Mouse (Mus musculus) ZHBTc4 (cell line): ENCODE measurements around the gene Camk2g.
"Not testable (repeated sequence)": the region's sequence is repeated elsewhere in the genome, so short reads cannot be mapped to it uniquely, and the experiment has no call there.

ENCODE experiments used
- DNase-seq: peaks from one replicate; pipeline ENCODE4 v3.0.0-alpha.2; 2011; ENCODE audit warnings: low read depth, low spot score

Gene Camk2g

DNA sequence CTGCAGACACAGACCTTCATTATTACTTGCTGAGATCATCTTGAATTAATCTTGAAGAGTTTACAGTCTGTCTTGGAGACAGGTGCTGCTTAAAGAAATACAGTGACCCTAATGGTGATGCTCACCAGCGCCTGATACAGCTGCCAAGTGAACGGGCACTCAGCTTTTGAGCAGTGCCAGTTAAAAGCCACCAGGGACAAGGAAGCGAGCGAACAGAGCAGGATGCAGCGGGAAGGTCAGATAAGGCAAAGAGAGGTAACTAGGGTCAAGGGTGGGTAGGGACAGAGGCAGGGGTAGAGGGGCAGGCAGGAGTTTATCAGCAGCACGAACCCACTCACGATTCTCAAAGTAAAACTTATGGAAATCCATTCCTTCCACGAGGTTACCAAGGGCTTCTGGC, 55.4 kb downstream of the Camk2g start:
- DNase-seq, result no peak

GRCm38 (mm10) chr14:20737306-20737705, 56.6 kb downstream of the Camk2g start:
- peak; percentile 95 for DNase-seq

DNA sequence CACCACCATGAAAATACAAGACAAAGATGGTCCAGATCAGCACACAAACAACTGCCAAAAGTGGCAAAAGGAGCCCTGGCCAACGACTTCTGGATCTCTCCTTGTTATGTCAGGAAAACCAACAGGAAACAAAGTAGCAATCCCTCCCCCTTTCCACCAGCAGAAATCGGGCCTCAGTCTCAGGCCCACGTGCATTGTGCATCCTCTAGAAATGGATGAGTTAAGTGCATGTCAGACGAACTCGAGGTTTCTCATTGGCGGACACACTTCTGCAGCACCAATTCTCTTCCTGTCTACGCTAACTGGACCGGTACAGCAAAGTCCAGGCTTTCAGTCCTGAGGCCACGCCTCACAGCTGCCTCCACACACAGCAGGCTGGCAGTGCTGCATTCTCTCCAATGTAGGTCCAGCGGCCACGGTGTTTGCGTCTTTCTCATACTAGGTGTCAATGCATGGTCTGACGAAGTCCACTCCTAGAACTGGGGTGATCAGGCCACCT, 57.9 kb downstream of the Camk2g start:
- no peak for DNase-seq

GRCm38 (mm10) chr14:20735052-20735451, 58.8 kb downstream of the Camk2g start:
- no peak for DNase-seq

GRCm38 (mm10) chr14:20733952-20734774, 59.7 kb downstream of the Camk2g start, which contains the start of gene Ndst2:
Ndst2 (minus strand) TSS chr14:20734562.
- peak; percentile 81 for DNase-seq

GRCm38 (mm10) chr14:20733041-20733951, 60.6 kb downstream of the Camk2g start:
- no peak for DNase-seq

- DNase-seq, result no peak
These were observed 62.9 kb downstream of the Camk2g start for GRCm38 (mm10) chr14:20730853-20731602.

- no peak for DNase-seq
These were observed 64.0 kb downstream of the Camk2g start for GRCm38 (mm10) chr14:20729871-20730270.

DNA sequence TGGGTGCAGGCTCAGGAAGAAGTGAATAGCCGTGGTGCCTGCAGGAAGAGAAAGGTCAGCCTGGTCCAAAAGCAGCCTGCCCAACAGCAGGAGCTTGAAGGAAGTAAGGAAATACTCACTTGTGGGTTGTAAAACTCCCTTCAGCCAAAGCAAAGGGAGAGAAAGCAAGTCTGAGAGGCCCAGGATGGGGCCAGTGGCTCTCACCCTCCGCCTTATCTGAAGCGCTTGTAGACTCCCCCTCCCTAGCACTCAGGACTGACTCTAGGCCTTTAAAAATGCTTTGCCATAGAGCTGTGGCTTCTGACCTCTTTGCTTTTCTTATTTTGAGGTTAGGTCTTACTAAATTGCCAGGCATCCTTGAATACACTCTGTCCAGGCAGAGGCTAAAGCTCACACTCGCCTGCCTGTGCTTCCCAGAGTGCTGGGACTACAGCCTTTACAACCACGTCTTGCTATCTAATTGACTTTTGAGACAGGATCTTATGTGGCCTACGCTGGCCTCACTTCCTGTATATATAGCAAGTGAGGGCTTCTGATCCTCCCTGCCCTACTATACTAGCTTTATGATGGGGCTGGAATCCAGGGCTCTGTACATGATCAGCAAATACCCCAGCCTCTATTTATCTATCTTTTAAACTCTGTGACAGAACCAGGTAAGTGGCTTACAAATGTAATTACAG, 68.1 kb downstream of the Camk2g start:
- no peak for DNase-seq

- DNase-seq, result peak; percentile 69
These were observed 69.8 kb downstream of the Camk2g start for GRCm38 (mm10) chr14:20724043-20724442.

DNA sequence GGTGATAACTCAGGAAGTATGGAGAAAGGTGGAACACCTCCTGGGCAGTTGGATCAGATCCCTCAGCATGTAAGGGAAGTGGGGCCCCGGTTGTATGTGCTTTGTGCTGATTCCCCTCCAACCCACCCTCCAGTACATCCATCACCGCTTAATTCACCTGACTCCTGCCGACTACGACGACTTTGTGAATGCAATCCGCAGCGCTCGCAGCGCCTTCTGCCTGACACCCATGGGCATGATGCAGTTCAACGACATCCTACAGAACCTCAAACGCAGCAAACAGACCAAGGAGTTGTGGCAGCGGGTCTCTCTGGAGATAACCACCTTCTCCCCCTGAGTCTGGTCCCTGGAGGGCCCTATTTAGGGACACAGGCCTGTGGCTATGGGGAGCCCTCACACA, 70.9 kb downstream of the Camk2g start:
- DNase-seq, result no peak

DNA sequence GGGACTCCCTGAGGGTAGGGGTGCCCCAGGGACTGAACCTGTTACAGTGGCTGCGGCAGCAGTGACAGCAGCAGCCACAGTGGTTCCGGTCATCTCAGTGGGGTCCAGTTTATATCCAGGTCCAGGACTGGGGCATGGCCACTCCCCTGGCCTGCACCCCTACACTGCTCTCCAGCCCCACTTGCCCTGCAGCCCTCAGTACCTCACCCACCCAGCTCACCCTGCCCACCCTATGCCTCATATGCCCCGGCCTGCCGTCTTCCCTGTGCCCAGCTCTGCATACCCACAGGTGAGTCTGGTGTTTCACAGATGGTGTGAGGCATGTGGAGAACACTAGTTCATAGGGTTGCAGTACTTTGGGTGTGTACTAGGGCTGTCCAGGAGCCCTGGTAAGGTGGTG, 72.5 kb downstream of the Camk2g start:
- DNase-seq, result no peak

DNA sequence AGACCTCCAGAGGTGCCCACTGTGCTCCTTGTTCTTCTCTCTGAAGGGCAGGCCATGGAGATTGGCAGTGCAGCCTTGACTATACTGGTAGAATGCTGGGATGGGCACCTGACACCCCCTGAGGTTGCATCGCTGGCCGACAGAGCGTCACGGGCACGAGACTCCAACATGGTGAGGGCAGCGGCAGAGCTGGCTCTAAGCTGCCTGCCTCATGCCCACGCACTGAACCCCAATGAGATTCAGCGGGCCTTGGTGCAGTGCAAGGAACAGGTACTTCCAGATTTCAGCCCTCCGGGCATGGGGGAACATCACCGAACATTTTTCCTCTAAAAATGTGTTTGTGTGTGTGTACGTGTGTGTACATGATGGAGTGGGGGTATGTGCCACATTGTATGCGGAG, 74.1 kb downstream of the Camk2g start:
- no peak for DNase-seq

DNA sequence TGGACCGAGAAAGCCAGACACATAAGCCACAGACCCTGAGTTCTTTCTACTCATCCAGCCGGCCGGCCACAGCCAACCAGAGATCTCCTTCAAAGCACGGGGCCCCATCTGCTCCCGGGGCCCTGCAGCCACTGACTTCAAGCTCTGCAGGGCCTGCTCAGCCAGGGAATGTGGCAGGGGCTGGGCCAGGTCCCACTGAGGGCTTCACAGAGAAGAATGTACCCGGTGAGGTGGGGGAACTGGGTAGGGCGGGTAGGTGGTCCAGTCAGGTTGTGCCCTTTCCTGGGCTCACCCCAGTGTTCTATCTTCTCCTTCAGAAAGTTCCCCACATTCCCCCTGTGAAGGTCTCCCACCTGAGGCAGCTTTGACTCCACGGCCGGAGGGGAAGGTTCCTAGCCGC, 75.4 kb downstream of the Camk2g start:
- DNase-seq, result no peak

GRCm38 (mm10) chr14:20713832-20714231, 80.1 kb downstream of the Camk2g start:
- DNase-seq, result peak; percentile 28

- DNase-seq, result peak; percentile 23
These were observed 85.6 kb downstream of the Camk2g start for GRCm38 (mm10) chr14:20708239-20708638.

- peak; percentile 75 for DNase-seq
These were observed 86.4 kb downstream of the Camk2g start, which contains the start of gene Zswim8 for GRCm38 (mm10) chr14:20707201-20708190. Zswim8 (plus strand) TSS chr14:20707552.

GRCm38 (mm10) chr14:20703461-20703860, 90.4 kb downstream of the Camk2g start:
- DNase-seq, result not testable (repeated sequence)

- peak; percentile 93 for DNase-seq
These were observed 91.0 kb downstream of the Camk2g start, which contains the start of gene Chchd1 for GRCm38 (mm10) chr14:20702741-20703381. Chchd1 (plus strand) TSS chr14:20703006.
